Mouse (Mus musculus) activated CD4-positive, CD25-positive, alpha-beta regulatory T cell, adult 4 months (primary cell): Measurements from ENCODE around the gene Malsu1. TPM values are rescaled to one million over a fixed set of nuclear protein-coding genes. Genes with fewer than 3 reads are reported as not detected.

ENCODE experiments used
- ATAC-seq: one replicate; pipeline ENCODE4 v1.8.0; 2017
- polyA plus RNA-seq, 2 experiments: library from polyadenylated mRNA; unstranded; fragments of 100-300 nt; shearing (Covaris generic); gene quantifications; one replicate each; pipeline ENCODE4 v1.2.1; 2017

The Malsu1 gene
- polyA plus RNA-seq, 2 experiments from 2014 or later = 21.0 to 49.0 TPM

DNA sequence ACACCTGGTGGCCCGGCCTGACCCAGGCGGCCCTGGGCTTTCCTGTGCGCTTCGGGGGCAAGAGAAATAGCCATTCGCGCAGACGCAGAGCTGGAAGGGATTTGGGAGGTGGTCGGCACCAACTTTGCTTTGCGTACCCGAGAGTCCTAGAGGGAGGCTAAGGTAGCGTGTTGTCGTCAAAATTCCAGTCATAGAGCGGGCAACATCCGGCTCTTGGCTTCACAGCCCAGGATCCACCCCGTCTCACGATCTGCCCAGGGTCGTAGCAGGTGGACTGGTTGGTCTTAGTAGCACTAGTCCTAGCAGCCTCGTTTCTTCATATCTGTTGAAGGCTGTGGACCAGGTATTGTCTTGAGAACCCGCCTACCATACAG lies 509 bp downstream of the Malsu1 start:
- ATAC-seq = peak; percentile 65

DNA sequence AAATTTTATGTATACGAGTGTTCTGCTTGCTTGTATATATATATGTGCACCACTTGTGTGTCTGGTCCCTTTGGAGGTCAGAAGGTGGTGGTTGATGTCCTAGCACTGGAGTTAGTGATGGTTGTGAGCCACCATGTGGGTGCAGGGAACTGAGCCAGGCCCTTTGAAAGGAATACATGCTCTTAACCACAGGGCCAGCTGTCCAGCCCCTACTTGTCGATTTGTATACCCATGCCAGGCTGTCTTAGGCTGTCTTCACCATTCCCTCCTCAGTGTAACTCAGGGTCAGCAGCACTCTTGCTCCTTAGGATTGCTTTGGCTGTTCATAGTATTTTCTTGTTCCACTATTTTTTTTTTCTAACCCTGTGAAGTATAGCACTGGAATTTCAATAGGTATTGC lies 4.3 kb downstream of the Malsu1 start:
- ATAC-seq = no peak

DNA sequence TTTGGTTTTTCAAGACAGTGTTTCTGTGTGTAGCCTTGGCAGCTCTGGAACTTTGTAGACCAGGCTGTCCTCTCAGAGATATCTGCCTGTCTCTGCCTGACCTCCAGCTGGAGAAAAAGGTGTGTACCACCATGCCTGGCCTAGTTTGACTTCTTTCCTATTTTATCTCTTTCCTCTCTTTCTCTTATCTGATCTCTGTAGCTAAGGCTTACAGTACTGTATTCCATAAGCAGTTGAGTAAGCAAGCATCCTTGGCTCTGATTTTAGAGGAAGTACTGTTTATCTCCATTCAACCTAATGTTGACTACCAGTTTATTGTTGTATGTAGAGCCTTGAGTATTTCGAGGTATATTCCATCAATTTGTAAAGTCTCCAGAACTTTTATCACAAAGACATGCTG lies 5.7 kb downstream of the Malsu1 start:
- no peak for ATAC-seq

DNA sequence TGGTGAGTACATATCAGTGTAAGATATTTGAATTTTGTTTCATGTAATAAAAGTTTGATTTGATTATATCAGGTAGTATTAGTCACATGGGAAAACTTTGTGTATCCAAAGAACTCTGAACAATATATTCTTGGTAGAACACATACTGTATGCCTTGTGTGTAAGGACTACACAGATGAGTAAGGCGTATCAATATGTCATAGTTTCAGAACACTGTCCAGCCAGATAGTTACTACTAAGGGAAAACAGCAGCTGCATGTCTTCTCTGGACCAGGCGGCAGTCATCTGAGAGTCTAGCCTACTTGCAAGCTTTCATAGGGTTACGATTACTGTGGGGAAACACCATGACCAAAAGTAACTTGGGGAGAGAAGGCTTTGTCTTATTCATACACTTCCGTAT lies 9.4 kb downstream of the Malsu1 start:
- no peak for ATAC-seq

DNA sequence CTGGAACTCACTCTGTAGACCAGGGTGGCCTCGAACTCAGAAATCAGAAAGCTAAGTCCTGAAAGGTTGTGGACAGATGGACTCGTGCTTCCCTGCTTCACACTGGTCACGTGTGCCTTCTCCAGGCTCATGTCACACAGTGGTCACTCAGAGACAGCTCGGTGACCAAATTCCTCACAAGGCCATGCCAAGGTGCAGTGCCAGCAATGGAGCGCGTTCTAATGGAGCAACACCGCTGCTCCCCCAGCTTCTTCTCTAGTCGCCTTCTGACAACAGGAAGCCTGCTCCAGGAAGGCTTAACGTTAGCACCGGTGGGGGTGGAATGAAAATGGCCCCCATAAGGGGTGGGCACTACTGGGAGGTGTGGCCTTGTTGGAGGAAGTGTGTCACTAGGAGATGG lies 21.4 kb downstream of the Malsu1 start:
- no peak for ATAC-seq

DNA sequence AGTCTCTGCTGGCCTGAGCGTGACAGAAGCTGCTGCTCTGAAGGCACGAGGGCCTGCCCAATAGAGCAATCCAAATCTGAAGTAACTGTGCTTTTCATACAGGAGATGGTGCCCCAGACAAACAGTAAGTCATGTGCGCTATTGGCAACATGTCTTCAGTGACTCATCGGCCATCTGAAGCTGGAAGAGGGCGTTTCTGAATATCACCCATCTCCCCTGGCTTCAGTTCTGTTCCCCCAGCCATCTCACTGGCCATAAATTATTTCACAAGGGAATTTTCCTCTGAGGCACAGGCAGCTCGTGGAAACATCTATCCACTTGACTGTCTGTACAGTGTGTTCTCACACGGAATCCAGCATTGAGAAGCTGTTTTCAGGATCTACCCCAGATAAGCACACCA lies 22.8 kb downstream of the Malsu1 start:
- ATAC-seq = no peak

DNA sequence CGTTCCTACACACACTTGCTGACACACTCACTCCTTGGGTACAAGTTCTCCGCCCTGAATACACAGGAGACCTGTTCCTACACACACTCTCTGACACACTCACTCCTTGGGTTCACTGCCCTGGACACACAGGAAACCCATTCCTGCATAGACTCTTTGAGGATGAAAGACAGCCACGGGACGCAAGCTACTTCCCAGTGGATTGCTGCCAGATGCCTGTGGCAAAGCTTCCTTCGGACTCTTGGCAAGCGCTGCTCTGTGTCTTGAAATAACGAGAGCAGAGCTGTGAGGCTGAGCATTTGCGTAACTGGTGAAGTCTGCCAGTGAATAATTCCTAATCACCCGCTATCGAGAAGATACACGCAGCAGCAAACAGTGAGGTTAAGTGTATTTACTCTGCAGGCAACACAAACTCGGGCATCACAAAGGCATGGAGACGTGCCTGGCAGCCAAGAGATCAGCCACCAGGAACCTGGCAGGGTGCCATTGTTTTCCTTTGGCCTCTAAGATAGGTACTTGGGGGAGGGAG lies 23.4 kb downstream of the Malsu1 start:
- no peak for ATAC-seq

DNA sequence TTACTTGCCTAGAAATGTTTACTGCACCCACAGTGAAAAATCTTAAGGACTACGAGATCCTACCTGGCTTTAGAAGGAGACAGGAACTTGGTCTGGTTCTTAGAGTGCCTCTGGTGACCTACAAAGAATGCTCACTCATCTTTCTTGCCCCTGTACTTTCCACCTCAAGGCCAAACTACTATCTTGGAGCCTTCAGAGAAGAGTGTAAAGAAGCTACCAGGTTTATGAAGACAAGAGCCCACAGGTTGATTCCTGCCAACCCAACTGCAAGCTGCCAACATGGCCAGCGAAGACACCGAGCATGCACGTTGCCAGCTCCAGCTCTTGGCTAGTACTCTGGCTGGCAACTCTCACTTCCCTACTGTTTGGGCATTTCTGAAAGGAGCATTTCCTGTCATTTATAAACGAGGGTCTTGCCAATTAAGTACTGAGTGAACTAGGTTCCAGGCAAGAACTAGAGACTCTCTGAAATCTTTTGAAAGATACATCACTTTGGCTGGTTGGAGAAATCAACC lies 24.1 kb downstream of the Malsu1 start:
- no peak for ATAC-seq

DNA sequence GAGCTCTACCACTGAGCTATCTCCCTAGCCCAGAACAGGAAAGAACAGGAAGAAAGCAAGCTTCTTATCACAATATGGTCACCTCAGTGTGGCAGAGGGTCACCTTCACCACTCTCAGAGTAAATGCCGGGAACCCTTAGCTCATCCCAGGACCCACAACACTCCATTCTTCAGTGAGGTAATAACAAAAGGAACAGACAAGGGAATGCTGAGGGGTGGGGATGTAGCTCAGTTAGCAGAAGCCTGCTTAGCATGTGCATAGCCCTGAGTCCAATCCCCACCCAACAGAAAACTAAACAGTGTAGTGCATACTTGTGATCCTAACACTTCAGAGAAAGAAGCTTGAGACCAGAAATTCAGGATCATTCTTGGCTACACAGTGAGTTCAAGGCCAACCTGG lies 25.5 kb downstream of the Malsu1 start:
- no peak for ATAC-seq

DNA sequence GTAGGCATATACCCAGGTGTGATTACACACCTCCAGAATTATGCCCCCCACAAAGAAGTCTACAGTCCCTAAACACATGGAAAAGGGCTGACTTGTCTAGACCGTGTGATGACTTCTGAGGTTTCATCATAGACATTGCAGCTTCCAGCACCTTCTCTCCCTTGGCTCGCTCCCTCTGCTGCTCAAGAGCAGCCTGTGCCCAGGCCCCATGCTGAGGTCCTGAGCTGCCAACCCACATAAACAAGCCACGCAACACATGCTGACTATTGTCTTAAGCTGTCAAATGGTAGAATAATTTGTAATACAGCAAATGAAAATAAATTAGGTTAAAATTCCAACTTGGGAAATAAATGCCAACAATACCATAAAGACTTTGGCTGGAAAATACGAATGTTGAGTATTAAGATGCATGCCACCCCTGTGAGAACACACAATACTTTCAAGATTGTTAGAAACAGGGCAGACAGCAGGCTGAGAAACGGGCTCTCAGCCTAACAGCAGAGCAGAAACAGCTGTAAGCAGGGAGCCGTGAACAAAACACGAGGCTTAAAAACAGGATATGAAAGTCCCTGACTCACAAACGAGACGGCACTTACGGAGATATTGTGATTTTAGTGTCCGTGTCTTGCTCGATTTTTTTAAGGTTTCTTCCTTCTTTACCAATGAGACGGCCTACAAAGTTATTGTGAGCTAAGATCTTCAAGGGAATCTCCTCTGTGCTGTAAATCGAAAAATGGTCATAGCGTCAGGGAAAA lies 33.3 kb downstream of the Malsu1 start:
- ATAC-seq = no peak

DNA sequence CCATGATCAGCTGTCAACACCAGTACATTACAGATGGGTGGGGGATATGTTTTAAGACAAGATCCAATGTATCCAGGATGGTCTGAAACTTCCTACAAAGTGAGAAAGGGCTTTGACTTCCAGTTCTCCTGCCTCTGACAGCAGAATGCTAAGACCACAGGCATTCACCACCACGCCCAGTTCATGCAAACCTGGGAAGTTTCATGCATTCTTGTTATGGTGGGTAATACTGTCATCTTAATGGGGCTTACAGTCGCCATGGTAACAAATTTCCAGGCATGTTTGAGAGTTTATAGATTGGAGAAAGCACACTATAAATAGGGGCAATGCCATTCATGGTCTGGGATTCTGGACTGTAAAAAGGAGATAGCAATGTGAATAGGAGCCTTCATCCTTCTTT lies 35.6 kb downstream of the Malsu1 start:
- no peak for ATAC-seq

DNA sequence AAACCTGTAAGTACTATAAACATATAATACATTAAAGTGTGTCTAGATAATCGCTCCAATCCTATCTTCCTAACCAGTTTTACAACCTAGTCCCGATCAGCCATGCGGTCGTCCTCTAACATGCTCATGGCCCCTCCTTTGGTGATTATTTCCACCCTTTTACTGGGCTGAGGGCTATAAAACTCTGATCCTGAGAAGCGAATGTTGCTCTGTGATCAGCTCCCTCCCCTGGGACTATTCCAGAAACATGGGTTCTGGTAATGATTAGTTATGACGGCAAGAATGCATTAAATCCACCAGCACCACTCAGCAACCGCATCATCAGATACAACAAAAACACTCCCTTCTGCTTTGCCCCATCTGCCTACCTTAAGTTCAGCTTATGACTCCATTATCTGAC lies 40.3 kb downstream of the Malsu1 start:
- no peak for ATAC-seq

DNA sequence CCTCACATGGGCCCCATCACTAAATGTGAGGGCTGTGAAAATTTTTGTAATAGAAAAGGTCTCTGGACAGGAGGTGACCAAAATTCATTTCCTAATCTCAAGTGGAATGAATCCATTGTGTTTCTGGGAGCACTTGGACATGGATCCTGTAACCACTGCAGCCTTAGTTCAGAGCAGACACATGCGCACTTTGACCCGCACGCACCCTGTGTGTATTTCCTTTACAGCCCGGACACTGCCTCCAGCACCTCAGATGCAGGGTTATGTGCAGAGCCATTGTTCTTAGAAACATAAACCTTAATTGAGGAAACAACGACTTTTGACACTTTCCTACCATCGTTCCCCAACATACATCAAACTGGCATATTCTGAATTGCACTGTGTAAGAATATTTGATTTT lies 40.9 kb downstream of the Malsu1 start:
- no peak for ATAC-seq

DNA sequence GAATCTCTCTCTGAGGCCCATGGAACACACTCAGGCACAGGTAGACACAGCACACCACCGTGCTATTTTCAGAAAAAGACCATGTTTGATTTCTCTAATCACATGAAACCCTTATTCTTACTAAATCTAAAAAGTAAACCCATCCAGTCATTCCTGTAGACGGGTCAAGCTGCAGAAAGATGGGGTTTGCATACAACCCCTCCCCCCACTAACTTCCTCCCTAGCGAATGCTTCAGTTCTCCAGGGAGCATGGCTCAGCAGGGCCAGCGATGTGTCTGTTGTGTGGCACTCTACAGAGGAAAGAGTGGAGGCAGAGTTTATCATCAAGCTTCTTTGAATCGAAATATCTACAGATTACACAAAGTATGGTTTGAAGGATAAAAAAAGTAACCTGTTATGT lies 42.0 kb downstream of the Malsu1 start:
- ATAC-seq = no peak

DNA sequence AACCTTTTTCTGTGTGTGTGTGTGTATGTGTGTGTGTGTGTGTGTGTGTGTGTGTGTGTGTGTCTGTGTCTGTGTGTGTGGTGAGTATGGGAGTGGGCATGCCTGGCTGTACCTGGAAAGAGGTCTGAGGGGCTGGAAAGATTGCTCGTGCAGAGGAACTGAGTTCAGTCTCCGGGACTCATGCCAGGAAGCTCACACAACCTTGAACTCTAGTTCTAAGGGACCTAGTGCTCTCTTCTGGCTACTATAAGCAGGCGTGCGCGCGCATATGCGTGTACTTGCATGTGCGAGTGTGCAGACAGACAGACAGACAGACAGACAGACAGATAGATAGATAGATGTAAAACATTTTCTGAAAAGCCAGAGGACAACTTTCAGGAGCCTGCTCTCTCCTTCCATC lies 42.6 kb downstream of the Malsu1 start:
- ATAC-seq = no peak

DNA sequence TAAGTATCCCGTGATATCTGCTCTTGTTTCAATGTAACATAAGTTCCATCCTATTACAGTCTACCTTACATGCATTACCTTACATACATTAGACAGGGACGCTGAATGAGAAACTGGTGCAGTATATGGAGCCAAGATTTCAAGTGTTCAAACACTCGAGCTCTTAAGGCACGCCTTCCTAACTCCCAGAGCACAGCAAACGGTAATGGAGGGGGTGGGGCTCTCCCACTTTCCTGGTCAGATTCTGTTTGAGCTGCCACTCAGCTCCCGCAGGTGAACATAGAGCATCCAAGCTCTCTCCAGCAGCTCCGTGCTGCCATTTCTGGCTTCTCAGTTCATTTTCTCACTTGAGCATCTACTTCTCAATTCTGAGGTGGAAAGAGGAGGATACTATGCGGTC lies 44.9 kb downstream of the Malsu1 start:
- ATAC-seq = no peak

DNA sequence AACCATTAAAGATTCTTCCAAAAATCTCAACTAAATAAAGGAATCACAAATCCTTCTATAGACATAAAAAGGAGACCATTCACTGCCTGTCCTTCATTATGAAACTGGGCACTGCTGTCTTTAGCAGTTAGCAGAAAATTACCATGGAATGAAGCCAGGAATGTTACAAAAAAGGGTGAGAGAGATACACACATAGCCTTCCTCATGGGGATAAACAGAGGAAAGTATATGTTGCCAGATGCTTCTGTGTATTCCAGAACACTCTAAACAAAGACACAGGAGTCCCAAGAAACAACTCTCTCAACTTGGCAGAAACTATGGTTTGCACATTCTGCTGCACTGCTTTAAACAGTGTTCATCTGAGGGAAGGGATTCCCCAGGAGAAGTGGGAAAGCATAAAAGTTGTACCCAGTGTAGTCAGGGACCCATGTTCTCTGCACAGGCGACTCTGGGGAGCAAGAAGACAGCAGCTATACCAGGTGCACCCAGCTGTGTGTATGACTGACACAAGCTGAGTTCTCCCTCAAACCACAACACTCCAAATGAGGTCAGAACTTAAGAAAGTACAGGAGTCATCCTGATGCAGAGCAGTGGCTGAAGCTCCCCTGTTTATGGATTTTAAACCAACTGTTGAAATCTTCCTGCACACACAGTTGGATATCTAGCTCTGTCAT lies 46.0 kb downstream of the Malsu1 start:
- no peak for ATAC-seq

DNA sequence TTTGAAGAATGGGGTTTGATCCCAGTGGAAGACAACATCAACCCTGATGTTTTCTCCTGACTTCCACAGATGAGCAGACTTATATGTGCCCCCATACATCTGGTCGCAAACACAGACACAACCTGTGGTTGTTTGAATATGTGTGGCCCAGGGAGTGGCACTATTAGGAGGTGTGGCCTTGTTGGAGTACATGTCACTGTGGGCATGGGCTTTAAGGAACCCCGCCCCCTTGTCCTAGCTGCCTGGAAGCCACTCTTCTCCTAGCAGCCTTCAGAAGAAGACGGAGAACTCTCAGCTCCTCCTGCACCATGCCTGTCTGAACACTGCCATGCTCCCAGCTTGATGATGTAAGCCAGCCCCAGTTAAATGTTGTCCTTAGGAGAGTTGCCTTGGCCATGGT lies 46.8 kb downstream of the Malsu1 start:
- ATAC-seq = no peak

DNA sequence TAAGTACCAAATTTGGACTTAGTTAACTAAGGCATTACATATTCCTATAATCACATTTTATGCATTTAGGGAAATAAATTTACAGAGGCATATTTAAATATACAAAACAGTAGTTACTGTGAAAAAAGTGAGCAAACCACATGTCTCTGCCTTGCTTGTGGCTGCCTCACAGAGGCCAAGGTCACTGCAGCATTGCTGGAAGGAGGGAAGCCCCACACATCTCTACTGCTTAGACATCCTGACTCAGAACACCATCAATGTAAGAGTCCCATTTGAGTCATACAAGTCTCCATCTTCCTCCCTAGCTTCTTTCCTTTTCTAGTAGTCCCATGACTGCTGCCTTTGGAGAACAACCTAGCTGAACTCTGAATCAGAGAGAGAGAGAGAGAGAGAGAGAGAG lies 56.7 kb downstream of the Malsu1 start:
- ATAC-seq = no peak

DNA sequence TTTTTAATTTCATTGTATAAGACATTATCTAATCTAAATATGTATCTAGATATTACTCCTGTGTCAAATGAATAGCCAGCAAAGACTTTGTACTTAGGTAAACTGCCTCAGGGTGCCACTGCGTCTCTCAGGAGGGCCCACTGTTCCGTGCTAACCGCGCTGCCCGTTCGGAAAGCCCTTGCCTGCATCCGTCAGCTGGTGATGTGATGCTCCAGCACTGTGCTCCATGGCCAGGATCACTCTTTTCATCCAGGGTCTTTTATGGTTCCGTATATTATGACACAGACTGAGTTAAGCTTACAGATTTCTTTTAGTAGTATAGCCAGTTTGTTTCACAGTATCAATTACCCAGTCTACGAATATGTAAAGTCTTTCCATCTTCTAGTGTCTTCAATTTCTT lies 58.3 kb downstream of the Malsu1 start:
- no peak for ATAC-seq

DNA sequence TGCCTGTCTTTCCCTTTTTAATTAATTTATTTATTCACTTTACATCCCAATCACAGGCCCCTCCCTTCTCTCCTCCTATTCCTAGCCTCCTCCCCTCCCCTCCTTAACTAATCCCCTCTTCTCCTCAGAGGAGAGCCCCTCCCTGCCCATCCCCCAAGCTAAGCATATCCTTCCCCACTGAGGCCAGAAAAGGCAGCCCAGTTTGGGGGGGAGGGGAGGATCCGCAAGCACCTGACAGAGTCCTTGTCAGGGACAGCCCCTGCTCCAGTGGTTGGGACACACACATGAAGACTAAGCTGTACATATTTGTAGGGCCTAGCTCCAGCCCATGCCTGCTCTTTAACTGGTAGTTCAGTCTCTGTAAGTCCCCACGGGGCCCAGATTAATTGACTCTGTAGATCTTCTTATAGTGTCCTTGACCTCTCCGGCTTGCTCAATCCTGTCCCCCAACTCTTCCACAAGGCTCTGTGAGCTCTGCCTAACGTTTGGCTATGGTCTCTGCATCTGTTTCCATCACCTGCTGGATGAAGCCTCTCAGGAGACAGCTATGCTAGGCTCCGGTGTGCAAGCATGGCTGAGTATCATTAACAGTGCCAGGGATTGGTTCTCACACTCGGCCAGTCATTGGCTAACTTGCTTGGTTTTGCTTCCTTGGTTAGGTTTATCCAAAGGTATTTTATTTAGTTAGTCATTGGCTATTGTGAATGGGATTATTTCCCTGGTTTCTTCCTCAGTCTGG lies 58.9 kb downstream of the Malsu1 start:
- ATAC-seq = no peak
